Mouse (Mus musculus) midbrain, postnatal 0 days (tissue): Measurements from ENCODE around the gene S1pr4. TPM values are rescaled to one million over a fixed set of nuclear protein-coding genes. Genes with fewer than 3 reads are reported as not detected.

Source experiments
- ATAC-seq: fragments of 200-750 bp; cut with Nextera tagmentation; 2 replicates; pipeline ENCODE4 v1.8.0; 2017; ENCODE audit warnings: moderate number of reproducible peaks, mild to moderate bottlenecking, moderate TSS enrichment, moderate library complexity; ENCODE audit not compliant: low FRiP score
- DNase-seq: peaks from one replicate; pipeline ENCODE4 v3.0.0-alpha.2; 2015; ENCODE audit warnings: low spot score
- H3K27ac ChIP-seq: fragments of 300-500 bp; sonication (generic); 2 replicates; pipeline ENCODE4 v1.5.1; 2014; ENCODE audit warnings: low read depth, mild to moderate bottlenecking, low read length, mixed read lengths
- H3K27me3 ChIP-seq: fragments of 300-500 bp; sonication (generic); 2 replicates; pipeline ENCODE4 v1.6.1; 2014; ENCODE audit warnings: low read length, control low read depth, mixed read lengths; ENCODE audit not compliant: insufficient read depth
- H3K36me3 ChIP-seq: fragments of 300-500 bp; sonication (generic); 2 replicates; pipeline ENCODE4 v1.6.1; 2014; ENCODE audit warnings: low read length, control low read depth, mixed read lengths; ENCODE audit not compliant: insufficient read depth
- H3K4me1 ChIP-seq: fragments of 300-500 bp; sonication (generic); 2 replicates; pipeline ENCODE4 v1.6.1; 2014; ENCODE audit warnings: mild to moderate bottlenecking, control low read depth, antibody characterized with exemption, low read length, mixed read lengths; ENCODE audit not compliant: insufficient read depth
- H3K4me2 ChIP-seq: fragments of 300-500 bp; sonication (generic); 2 replicates; pipeline ENCODE4 v1.6.1; 2014; ENCODE audit warnings: low read depth, mild to moderate bottlenecking, low read length, mixed read lengths; ENCODE audit not compliant: poor library complexity, severe bottlenecking
- H3K4me3 ChIP-seq: fragments of 300-500 bp; sonication (generic); 2 replicates; pipeline ENCODE4 v1.5.1; 2014; ENCODE audit warnings: low read depth, mild to moderate bottlenecking, low read length, moderate library complexity
- H3K9ac ChIP-seq: fragments of 300-500 bp; sonication (generic); replicated peaks from 2 replicates; pipeline ENCODE4 v1.6.1; 2014; ENCODE audit warnings: mild to moderate bottlenecking, low read length, moderate library complexity, mixed read lengths; ENCODE audit not compliant: poor library complexity, severe bottlenecking
- H3K9me3 ChIP-seq: fragments of 300-500 bp; sonication (generic); 2 replicates; pipeline ENCODE4 v1.6.1; 2016; ENCODE audit warnings: low read length, control low read depth
- CTCF ChIP-seq: IDR thresholded peaks from 2 replicates; pipeline ENCODE4 v1.5.1; 2016; ENCODE audit warnings: antibody characterized with exemption, mild to moderate bottlenecking
- WGBS: fragments of 180-500 bp; shearing (Covaris S2); extraction: QIAGEN DNeasy Blood & Tissue Kit; methylation state at CpG from one replicate; pipeline ENCODE4 v1.1.7; 2014; 5-methylcytosine and 5-hydroxymethylcytosine counted together
- polyA plus RNA-seq: library from polyadenylated mRNA; unstranded; fragments of >200 nt; fragmentation: Nextera tagmentation; extraction: Ambion mirVana; gene quantifications from 2 replicates; pipeline ENCODE4 v1.2.1, GENCODE M21; 2015
- total RNA-seq: library from RNA; depleted of rRNA; stranded (reverse); fragments of >200 nt; gene quantifications from 2 replicates; pipeline ENCODE4 v1.2.3, GENCODE M21; 2014

S1pr4 gene
- total and polyA plus RNA-seq, 2 experiments from 2014 or later = 0.16 to 0.41 TPM

DNA sequence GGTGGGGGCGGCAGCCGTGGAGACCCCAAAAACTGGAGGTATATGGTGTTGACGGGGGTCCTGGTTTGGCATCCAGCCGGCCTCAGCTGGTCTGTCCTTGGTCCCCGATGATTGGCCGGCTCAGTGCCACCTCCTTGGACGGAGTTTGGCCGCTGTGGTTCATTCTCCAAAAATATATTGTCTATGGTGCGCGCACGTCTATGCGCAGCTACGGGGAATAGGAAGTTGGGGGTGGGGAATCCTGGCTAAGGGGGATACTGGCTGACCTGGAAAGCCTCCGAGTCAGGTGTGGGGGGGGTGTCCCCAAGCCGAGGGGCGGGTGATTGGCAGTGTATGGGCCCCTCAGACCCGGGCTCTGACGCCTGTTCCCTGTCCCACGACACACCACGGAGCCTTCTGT is 39.5 kb downstream of the S1pr4 start:
- no peak overlapping the region for H3K9ac ChIP-seq
- peaks cover 14% of the 10 kb centered on the region; the same call in 1 of the 2 replicates for H3K36me3 ChIP-seq
- WGBS = 31% methylated on average over 20 of the region's 20 CpGs
- no peak for TF ChIP-seq CTCF
- no peaks in the 10 kb centered on the region for H3K4me1 ChIP-seq
- no peak overlapping the region for H3K27ac ChIP-seq
- H3K4me2 ChIP-seq = no peak overlapping the region
- no peaks in the 10 kb centered on the region for H3K9me3 ChIP-seq
- 0 out of 2 replicates have a peak, but pooled peaks cover 2% of the 10 kb centered on the region for H3K27me3 ChIP-seq
- ATAC-seq (no peak), DNase-seq (no peak)
- no peak overlapping the region for H3K4me3 ChIP-seq

DNA sequence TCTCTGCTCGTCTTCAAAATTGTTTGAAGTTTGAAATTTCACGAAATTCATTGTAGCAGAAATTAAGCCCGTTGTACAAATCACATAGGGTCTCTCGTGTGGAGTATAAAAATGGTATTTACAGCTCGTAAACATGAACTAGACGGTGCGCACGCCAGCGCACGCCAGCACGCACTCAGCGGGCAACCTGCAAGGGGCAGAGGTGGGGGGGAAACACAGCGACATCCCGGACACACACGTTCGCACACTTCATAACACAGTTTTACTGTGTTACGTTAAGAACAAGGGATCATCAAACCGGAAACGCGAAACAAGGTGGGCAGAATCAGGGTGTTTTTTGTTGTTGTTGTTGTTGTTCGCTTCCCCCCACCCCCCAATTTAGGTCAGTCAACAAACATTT is 40.5 kb downstream of the S1pr4 start:
- Histone ChIP-seq H3K4me2 (no peak overlapping the region), H3K4me3 (no peak overlapping the region), H3K9ac (no peak overlapping the region), H3K4me1 (no peaks in the 10 kb centered on the region), H3K27ac (no peak overlapping the region), H3K36me3 (peaks cover 14% of the 10 kb centered on the region; the same call in 1 of the 2 replicates), H3K9me3 (no peaks in the 10 kb centered on the region), H3K27me3 (peaks cover 5% of the 10 kb centered on the region; the same call in 1 of the 2 replicates)
- no peak for TF ChIP-seq CTCF
- ATAC-seq (no peak), DNase-seq (no peak)
- WGBS = 70% methylated on average over 21 of the region's 21 CpGs

DNA sequence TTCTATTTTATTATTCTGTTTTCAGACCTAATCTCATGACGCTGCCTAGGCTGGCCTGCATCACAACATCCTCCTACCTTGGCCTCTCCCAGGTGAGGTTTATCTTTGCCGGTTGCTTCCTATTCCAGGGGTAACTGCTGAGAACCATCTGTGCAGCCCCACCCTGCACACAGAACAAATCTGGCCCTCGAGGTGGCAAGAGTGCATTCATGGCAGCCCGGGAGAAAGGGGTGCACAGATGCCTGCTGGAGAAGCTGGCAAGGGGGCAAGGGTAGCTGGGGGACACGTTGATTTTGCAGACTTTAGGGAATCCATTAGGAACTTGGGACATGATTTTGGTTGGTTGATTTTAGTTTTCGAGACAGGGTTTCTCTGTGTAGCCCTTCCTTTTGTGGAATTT is 41.7 kb downstream of the S1pr4 start:
- Histone ChIP-seq H3K4me1 (no peaks in the 10 kb centered on the region), H3K4me3 (no peak overlapping the region), H3K9ac (no peak overlapping the region), H3K36me3 (peaks cover 7% of the 10 kb centered on the region; the same call in 1 of the 2 replicates), H3K27ac (no peak overlapping the region), H3K27me3 (peaks cover 12% of the 10 kb centered on the region), H3K9me3 (no peaks in the 10 kb centered on the region), H3K4me2 (no peak overlapping the region)
- ATAC-seq (no peak), DNase-seq (no peak)
- 82% methylated on average over 6 of the region's 6 CpGs for WGBS
- TF ChIP-seq CTCF = no peak

DNA sequence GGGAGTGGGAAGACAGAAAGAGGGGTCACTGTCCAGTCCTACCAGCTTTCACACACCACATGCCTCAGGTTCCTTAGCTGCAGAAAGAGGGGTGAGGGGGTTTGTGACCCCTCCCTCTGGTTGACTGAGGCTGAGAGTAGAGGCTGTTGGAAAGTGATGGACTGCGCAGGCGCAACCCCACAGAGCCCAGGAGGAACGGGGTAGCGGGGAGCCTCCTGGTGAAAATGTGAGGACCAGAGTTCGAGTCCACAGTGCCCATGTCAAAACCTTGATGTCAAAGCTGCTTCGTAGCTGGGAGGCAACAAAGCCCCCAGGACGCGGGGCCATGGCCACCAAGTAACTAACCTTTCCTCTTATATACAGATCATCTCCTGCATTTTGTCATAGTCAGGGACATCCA is 42.3 kb downstream of the S1pr4 start:
- peaks cover 7% of the 10 kb centered on the region; the same call in 1 of the 2 replicates for H3K36me3 ChIP-seq
- H3K4me3 ChIP-seq = no peak overlapping the region
- DNase-seq = no peak
- no peaks in the 10 kb centered on the region for H3K9me3 ChIP-seq
- no peak for TF ChIP-seq CTCF
- no peaks in the 10 kb centered on the region for H3K4me1 ChIP-seq
- no peak overlapping the region for H3K27ac ChIP-seq
- H3K4me2 ChIP-seq = no peak overlapping the region
- no peak overlapping the region for H3K9ac ChIP-seq
- WGBS = 93% methylated on average over 8 of the region's 8 CpGs
- H3K27me3 ChIP-seq = peaks cover 18% of the 10 kb centered on the region
- no peak for ATAC-seq

DNA sequence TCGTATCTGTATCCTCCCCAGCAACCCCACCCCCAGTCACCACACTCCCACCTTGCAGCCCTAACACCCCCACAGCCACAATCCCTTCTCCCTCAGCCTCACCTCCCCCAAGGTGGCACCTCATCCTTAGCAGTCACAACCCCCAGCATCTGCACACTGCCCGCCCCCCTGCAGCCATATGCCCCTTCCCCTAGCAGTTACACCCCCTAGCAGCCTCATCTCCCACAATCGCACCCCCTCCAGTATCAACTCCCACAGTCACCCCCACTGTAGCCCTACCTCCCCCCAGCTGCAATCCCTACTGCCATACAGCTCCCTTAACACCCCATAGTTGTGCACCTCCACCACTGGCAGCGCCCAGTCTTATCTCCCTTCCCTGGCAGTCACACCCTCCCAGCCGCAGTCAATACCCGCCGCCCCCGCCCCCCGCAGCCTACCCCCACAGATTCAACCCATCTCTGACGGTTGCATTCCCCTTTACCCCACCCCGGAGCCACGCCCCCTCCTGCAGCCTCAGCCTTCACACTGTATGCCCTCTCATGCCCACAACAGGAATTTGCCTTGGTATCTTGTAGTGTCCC is 42.9 kb downstream of the S1pr4 start:
- H3K9ac ChIP-seq = no peak overlapping the region
- no peak overlapping the region for H3K4me3 ChIP-seq
- DNase-seq (no peak), ATAC-seq (no peak)
- H3K4me1 ChIP-seq = no peaks in the 10 kb centered on the region
- H3K4me2 ChIP-seq = no peak overlapping the region
- H3K27me3 ChIP-seq = peaks cover 24% of the 10 kb centered on the region
- no peak overlapping the region for H3K27ac ChIP-seq
- 0 out of 2 replicates have a peak, but pooled peaks cover 3% of the 10 kb centered on the region for H3K36me3 ChIP-seq
- H3K9me3 ChIP-seq = no peaks in the 10 kb centered on the region
- 52% methylated on average over 12 of the region's 12 CpGs for WGBS
- no peak for TF ChIP-seq CTCF

DNA sequence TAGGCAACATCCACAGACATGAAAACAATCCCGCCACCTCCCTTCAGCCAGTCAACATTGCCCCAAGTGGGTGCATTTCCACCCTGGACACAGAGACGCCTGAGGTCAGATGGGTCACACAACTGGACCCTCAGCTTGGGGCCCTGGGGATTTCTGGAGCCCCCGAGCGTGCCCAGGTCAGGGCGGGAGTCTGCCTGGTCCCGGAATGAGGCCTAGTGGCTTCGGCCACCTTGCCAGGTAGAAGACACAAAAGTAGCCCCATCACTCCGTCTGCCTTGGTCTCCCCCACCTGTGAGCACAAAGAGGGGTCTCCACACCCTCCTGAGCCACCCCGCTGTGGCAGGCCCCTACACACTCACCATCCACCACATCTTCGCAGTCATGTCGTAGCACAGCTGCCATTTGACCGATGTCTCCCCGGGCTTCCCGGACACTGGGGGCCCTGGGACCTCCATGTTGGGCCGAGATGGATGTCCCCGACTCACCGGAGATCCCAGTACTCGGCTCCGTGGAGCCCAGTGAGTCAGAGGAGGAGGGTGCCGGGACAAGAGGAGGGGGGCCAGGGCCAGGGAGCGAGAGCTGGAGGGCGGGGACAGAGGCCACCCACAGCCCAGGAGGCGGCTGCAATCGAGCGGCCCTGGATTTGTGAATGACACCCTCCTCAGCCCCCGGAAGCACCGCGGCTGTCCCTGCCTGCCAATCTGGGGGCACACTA is 44.6 kb downstream of the S1pr4 start, which contains the start of gene Nfic:
Gene Nfic (minus strand): TSS at position 455 of the 715 bp plus-strand sequence.
- Histone ChIP-seq H3K27ac (no peak within 1 kb of the TSS), H3K9me3 (no peaks in the 10 kb centered on the region), H3K4me2 (no peak within 1 kb of the TSS), H3K36me3 (no peaks in the 10 kb centered on the region), H3K27me3 (peaks cover 40% of the 10 kb centered on the region), H3K9ac (no peak within 1 kb of the TSS), H3K4me3 (no peak within 1 kb of the TSS), H3K4me1 (no peaks in the 10 kb centered on the region)
- WGBS = 62% methylated on average over 28 of the region's 28 CpGs
- DNase-seq = no peak
- ATAC-seq = no peak
- TF ChIP-seq CTCF = no peak
